Mouse (Mus musculus) embryonic fibroblast, embryonic 13.5 days (primary cell): ENCODE data around the gene Gramd1c.

Source experiments
- CTCF ChIP-seq: IDR thresholded peaks from 2 replicates; pipeline ENCODE4 v1.5.1; 2011; ENCODE audit warnings: mild to moderate bottlenecking, control low read depth, low read length, moderate library complexity, borderline replicate concordance; ENCODE audit not compliant: insufficient read depth
- POLR2A ChIP-seq: IDR thresholded peaks from 2 replicates; pipeline ENCODE4 v1.6.1; 2011; ENCODE audit warnings: low read depth, mild to moderate bottlenecking, control low read depth, low read length, moderate library complexity

- TF ChIP-seq CTCF (no peak), POLR2A (no peak)
Observed at GRCm38 (mm10) chr16:44103806-44104766, 40.9 kb upstream of the Gramd1c start.
